Mouse (Mus musculus) heart, embryonic 12.5 days (tissue): ENCODE measurements around the gene Ttc39b. TPM values are rescaled to one million over a fixed set of nuclear protein-coding genes. Genes with fewer than 3 reads are reported as not detected.

Experiments used
- ATAC-seq: fragments of 200-750 bp; cut with Nextera tagmentation; 2 replicates; pipeline ENCODE4 v1.8.0; 2017; ENCODE audit warnings: moderate TSS enrichment, moderate library complexity; ENCODE audit not compliant: insufficient number of reproducible peaks, low FRiP score
- H3K27ac ChIP-seq: fragments of 300-500 bp; sonication (generic); 2 replicates; pipeline ENCODE4 v1.5.1; 2016; ENCODE audit warnings: mild to moderate bottlenecking, moderate library complexity; ENCODE audit not compliant: poor library complexity, severe bottlenecking
- H3K27me3 ChIP-seq: fragments of 300-500 bp; sonication (generic); replicated peaks from 2 replicates; pipeline ENCODE4 v1.6.1; 2016; ENCODE audit warnings: mild to moderate bottlenecking, moderate library complexity
- H3K36me3 ChIP-seq: fragments of 300-500 bp; sonication (generic); 2 replicates; pipeline ENCODE4 v1.6.1; 2016; ENCODE audit warnings: mild to moderate bottlenecking, moderate library complexity
- H3K4me1 ChIP-seq: fragments of 300-500 bp; sonication (generic); replicated peaks from 2 replicates; pipeline ENCODE4 v1.6.1; 2016; ENCODE audit warnings: mild to moderate bottlenecking
- H3K4me2 ChIP-seq: fragments of 300-500 bp; sonication (generic); 2 replicates; pipeline ENCODE4 v1.6.1; 2016; ENCODE audit warnings: mild to moderate bottlenecking, moderate library complexity
- H3K4me3 ChIP-seq: fragments of 300-500 bp; sonication (generic); 2 replicates; pipeline ENCODE4 v1.5.1; 2016; ENCODE audit warnings: mild to moderate bottlenecking
- H3K9ac ChIP-seq: fragments of 300-500 bp; sonication (generic); 2 replicates; pipeline ENCODE4 v1.6.1; 2016; ENCODE audit warnings: mild to moderate bottlenecking, moderate library complexity
- H3K9me3 ChIP-seq: fragments of 300-500 bp; sonication (generic); replicated peaks from 2 replicates; pipeline ENCODE4 v1.6.1; 2016; ENCODE audit warnings: mild to moderate bottlenecking, moderate library complexity
- whole genome bisulfite sequencing: fragments of 180-500 bp; shearing (Covaris S2); methylation state at CpG from one replicate; pipeline ENCODE4 v1.1.7; 2016; 5-methylcytosine and 5-hydroxymethylcytosine counted together
- polyA plus RNA-seq: library from polyadenylated mRNA; unstranded; fragments of >200 nt; fragmentation: Nextera tagmentation; extraction: Ambion mirVana; gene quantifications from 2 replicates; pipeline ENCODE4 v1.2.1, GENCODE M21; 2016

Ttc39b gene
- polyA plus RNA-seq, 1 experiment from 2014 or later: 2.2 TPM

DNA sequence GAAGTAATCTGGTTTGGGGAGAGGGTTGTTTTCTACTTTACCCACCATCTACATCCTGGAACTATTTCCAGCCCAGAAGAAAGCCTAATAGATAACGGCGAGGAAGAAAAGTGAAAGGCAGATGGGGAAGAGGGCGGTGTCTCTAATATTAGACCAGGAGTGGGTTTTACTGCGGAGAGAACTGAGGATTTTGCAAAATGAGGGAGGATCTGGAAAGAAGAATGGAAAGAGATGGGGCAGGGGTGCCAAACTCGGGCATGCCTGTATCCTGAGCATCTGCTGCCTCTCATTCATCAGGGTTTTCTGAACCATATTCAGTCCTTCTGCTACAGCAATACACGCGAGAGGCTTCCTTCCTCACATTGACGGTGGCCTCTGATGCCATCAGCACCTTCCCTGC is 149.1 kb downstream of the Ttc39b start:
- no peak overlapping the region for H3K27ac ChIP-seq
- H3K9ac ChIP-seq: no peak overlapping the region
- peaks cover 13% of the 10 kb centered on the region; the same call in 1 of the 2 replicates for H3K4me1 ChIP-seq
- ATAC-seq: no peak
- 54% methylated on average over 8 of the region's 8 CpGs for WGBS
- H3K36me3 ChIP-seq: no peaks in the 10 kb centered on the region
- H3K4me3 ChIP-seq: no peak overlapping the region
- H3K4me2 ChIP-seq: no peak overlapping the region
- no peaks in the 10 kb centered on the region for H3K9me3 ChIP-seq
- no peaks in the 10 kb centered on the region for H3K27me3 ChIP-seq

DNA sequence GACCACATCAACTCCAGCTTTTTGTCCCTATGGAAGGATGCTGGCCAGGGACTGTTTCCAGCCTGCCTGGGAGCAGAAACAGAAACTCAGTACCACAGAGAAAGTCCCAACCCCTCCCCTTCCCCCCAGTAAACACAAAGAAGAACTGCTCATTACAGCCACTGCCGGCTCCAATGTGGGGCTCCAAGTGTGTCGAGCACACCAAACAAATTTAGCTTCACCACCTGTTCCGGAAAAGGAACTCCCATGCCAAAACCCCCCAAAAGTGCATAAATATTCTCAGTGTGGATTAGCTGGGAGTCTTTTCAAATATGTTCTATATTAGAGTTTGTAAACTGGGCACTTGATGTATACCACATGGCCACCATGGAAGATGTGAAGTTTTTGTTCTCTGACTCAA is 151.8 kb downstream of the Ttc39b start:
- Histone ChIP-seq H3K4me3 (no peak overlapping the region), H3K9me3 (no peaks in the 10 kb centered on the region), H3K4me2 (no peak overlapping the region), H3K4me1 (peaks cover 13% of the 10 kb centered on the region; the same call in 1 of the 2 replicates), H3K27me3 (no peaks in the 10 kb centered on the region), H3K9ac (no peak overlapping the region), H3K36me3 (no peaks in the 10 kb centered on the region), H3K27ac (no peak overlapping the region)
- 80% methylated on average over 3 of the region's 3 CpGs for WGBS
- no peak for ATAC-seq

DNA sequence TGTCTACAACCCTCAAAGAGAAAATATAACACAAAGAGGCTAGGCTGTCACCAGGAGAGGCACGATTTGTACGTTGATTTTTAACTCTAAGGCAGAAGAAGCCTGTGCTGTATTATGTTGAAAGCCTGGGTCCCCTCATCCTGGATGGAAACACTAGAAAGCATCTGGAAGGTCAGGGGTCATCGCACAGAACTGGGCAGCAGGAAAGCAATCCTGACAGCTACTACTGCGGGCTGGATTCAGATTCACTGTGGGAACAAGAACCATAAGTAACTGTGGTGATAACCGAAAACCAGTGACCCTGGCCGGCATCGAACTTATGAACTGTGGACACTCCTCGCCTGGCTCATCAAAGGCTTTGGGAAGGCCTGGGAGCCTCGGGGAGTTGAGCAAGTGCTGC is 153.3 kb downstream of the Ttc39b start:
- Histone ChIP-seq H3K9me3 (no peaks in the 10 kb centered on the region), H3K4me3 (no peak overlapping the region), H3K4me2 (no peak overlapping the region), H3K27me3 (no peaks in the 10 kb centered on the region), H3K4me1 (peaks cover 13% of the 10 kb centered on the region; the same call in 1 of the 2 replicates), H3K9ac (no peak overlapping the region), H3K27ac (no peak overlapping the region), H3K36me3 (no peaks in the 10 kb centered on the region)
- ATAC-seq: no peak
- 67% methylated on average over 9 of the region's 9 CpGs for WGBS

Other genes with a start within 250 kb of the Ttc39b start
- 32.6 and 34.9 TPM in 2 replicates for gene Snapc3, start 93.5 kb upstream of the Ttc39b start, polyA plus RNA-seq
- gene Psip1, start 162.2 kb upstream of the Ttc39b start, polyA plus RNA-seq: 119 and 127 TPM in 2 replicates
- 3.5 and 3.9 TPM in 2 replicates for gene Ccdc171, start 201.3 kb upstream of the Ttc39b start, polyA plus RNA-seq